Mouse (Mus musculus) ES-Bruce4 (cell line): ENCODE measurements around the gene Ambra1. TPM values are rescaled to one million over a fixed set of nuclear protein-coding genes. Genes with fewer than 3 reads are reported as not detected.
"Not testable (repeated sequence)": the region's sequence is repeated elsewhere in the genome, so short reads cannot be mapped to it uniquely, and the experiment has no call there.

Experiments used
- H3K27ac ChIP-seq: 2 replicates; pipeline ENCODE4 v1.5.1; 2012; ENCODE audit warnings: low read length, inconsistent platforms; ENCODE audit not compliant: insufficient read depth
- H3K27me3 ChIP-seq: 2 replicates; pipeline ENCODE4 v1.6.1; 2012; ENCODE audit warnings: mild to moderate bottlenecking, low read length, inconsistent platforms; ENCODE audit not compliant: control insufficient read depth, poor library complexity, insufficient read depth, severe bottlenecking
- H3K36me3 ChIP-seq: 2 replicates; pipeline ENCODE4 v1.6.1; 2012; ENCODE audit warnings: inconsistent platforms, mild to moderate bottlenecking, low read length, moderate library complexity; ENCODE audit not compliant: control insufficient read depth, poor library complexity, insufficient read depth, severe bottlenecking
- H3K4me1 ChIP-seq: one replicate; pipeline ENCODE4 v1.8.1; 2011; ENCODE audit warnings: low read length; ENCODE audit not compliant: control insufficient read depth, insufficient read depth
- H3K4me3 ChIP-seq: 2 replicates; pipeline ENCODE4 v1.5.1; 2011; ENCODE audit warnings: low read depth, mild to moderate bottlenecking, low read length
- H3K9ac ChIP-seq: 2 replicates; pipeline ENCODE4 v1.6.1; 2012; ENCODE audit warnings: low read depth, mild to moderate bottlenecking, inconsistent platforms; ENCODE audit not compliant: poor library complexity, severe bottlenecking
- H3K9me3 ChIP-seq: replicated peaks from 2 replicates; pipeline ENCODE4 v1.6.1; 2012; ENCODE audit warnings: mild to moderate bottlenecking, low read length, inconsistent platforms; ENCODE audit not compliant: control insufficient read depth, poor library complexity, insufficient read depth, severe bottlenecking
- CTCF ChIP-seq: IDR thresholded peaks from one replicate; pipeline ENCODE4 v1.8.1; 2011; ENCODE audit warnings: low read depth, low read length
- EP300 ChIP-seq: IDR thresholded peaks from 2 replicates; pipeline ENCODE4 v1.6.1; 2011; ENCODE audit warnings: low read depth, low read length; ENCODE audit not compliant: insufficient read depth
- POLR2A ChIP-seq: IDR thresholded peaks from one replicate; pipeline ENCODE4 v1.8.1; 2011; ENCODE audit warnings: low read length; ENCODE audit not compliant: insufficient read depth
- polyA plus RNA-seq: library from polyadenylated mRNA; stranded (reverse); fragments of >200 nt; gene quantifications from 2 replicates; pipeline ENCODE4 v1.2.4, GENCODE M21; 2011; ENCODE audit warnings: low read depth; ENCODE audit not compliant: missing spikeins, insufficient read depth, insufficient read length

Ambra1 gene
- polyA plus RNA-seq, 1 experiment: 43.1 TPM

- peaks cover 14% of the 10 kb centered on the region; the same call in 1 of the 2 replicates for H3K36me3 ChIP-seq
- TF ChIP-seq EP300 (no peak), POLR2A (no peak), CTCF (no peak)
- peaks cover 2% of the 10 kb centered on the region for H3K4me1 ChIP-seq
- H3K4me3 ChIP-seq: peak overlapping the region; percentile 93
- H3K9ac ChIP-seq: peak overlapping the region; percentile 68
- H3K27me3 ChIP-seq: no peaks in the 10 kb centered on the region
- H3K27ac ChIP-seq: peak overlapping the region; percentile 75
- no peaks in the 10 kb centered on the region for H3K9me3 ChIP-seq
These were observed 18.5 kb upstream of the Ambra1 start for GRCm38 (mm10) chr2:91711256-91711925.

GRCm38 (mm10) chr2:91714921-91715320 lies 15.0 kb upstream of the Ambra1 start:
- TF ChIP-seq EP300 (no peak), POLR2A (no peak), CTCF (no peak)

GRCm38 (mm10) chr2:91718276-91718675 lies 11.7 kb upstream of the Ambra1 start:
- no peak overlapping the region for H3K9ac ChIP-seq
- no peaks in the 10 kb centered on the region for H3K27me3 ChIP-seq
- TF ChIP-seq CTCF (no peak), EP300 (no peak), POLR2A (no peak)
- H3K27ac ChIP-seq: no peak overlapping the region
- no peak overlapping the region for H3K4me3 ChIP-seq
- peaks cover 17% of the 10 kb centered on the region; the same call in 1 of the 2 replicates for H3K36me3 ChIP-seq
- no peaks in the 10 kb centered on the region for H3K4me1 ChIP-seq
- no peaks in the 10 kb centered on the region for H3K9me3 ChIP-seq

More at GRCm38 (mm10) chr2:91714921-91715320, 15.0 kb upstream of the Ambra1 start:
- Histone ChIP-seq H3K9me3 (no peaks in the 10 kb centered on the region), H3K27ac (no peak overlapping the region), H3K9ac (no peak overlapping the region), H3K4me1 (no peaks in the 10 kb centered on the region), H3K4me3 (no peak overlapping the region), H3K36me3 (peaks cover 22% of the 10 kb centered on the region; the same call in 1 of the 2 replicates), H3K27me3 (no peaks in the 10 kb centered on the region)

GRCm38 (mm10) chr2:91723382-91723781 lies 6.6 kb upstream of the Ambra1 start:
- Histone ChIP-seq H3K4me3 (no peak overlapping the region), H3K4me1 (no peaks in the 10 kb centered on the region), H3K36me3 (peaks cover 4% of the 10 kb centered on the region; the same call in 1 of the 2 replicates), H3K9ac (no peak overlapping the region), H3K27ac (no peak overlapping the region), H3K27me3 (no peaks in the 10 kb centered on the region), H3K9me3 (no peaks in the 10 kb centered on the region)
- TF ChIP-seq POLR2A: no peak
- TF ChIP-seq CTCF: no peak
- no peak for TF ChIP-seq EP300

GRCm38 (mm10) chr2:91723951-91724350 lies 6.0 kb upstream of the Ambra1 start:
- Histone ChIP-seq H3K4me1 (peaks cover under 1% of the 10 kb centered on the region), H3K27me3 (no peaks in the 10 kb centered on the region), H3K4me3 (no peak overlapping the region), H3K36me3 (0 out of 2 replicates have a peak, but pooled peaks cover 2% of the 10 kb centered on the region), H3K9me3 (no peaks in the 10 kb centered on the region), H3K9ac (no peak overlapping the region), H3K27ac (no peak overlapping the region)
- TF ChIP-seq EP300 (no peak), POLR2A (no peak), CTCF (no peak)

- no peak overlapping the region for H3K4me3 ChIP-seq
- TF ChIP-seq CTCF (no peak), POLR2A (no peak), EP300 (no peak)
- no peak overlapping the region for H3K9ac ChIP-seq
- H3K4me1 ChIP-seq: peaks cover 1% of the 10 kb centered on the region
- H3K36me3 ChIP-seq: 0 out of 2 replicates have a peak, but pooled peaks cover 2% of the 10 kb centered on the region
- H3K27ac ChIP-seq: no peak overlapping the region
- no peaks in the 10 kb centered on the region for H3K27me3 ChIP-seq
- no peaks in the 10 kb centered on the region for H3K9me3 ChIP-seq
These were observed 5.2 kb upstream of the Ambra1 start for GRCm38 (mm10) chr2:91724716-91725115.

GRCm38 (mm10) chr2:91725476-91725875 lies 4.5 kb upstream of the Ambra1 start:
- not testable (repeated sequence) for H3K9me3 ChIP-seq, H3K4me3 ChIP-seq, H3K9ac ChIP-seq, H3K36me3 ChIP-seq, H3K4me1 ChIP-seq, H3K27ac ChIP-seq, H3K27me3 ChIP-seq
